Mouse (Mus musculus) limb, embryonic 12.5 days (tissue): Measurements from ENCODE around the gene Fgf10. TPM values are rescaled to one million over a fixed set of nuclear protein-coding genes. Genes with fewer than 3 reads are reported as not detected.

Experiments used
- ATAC-seq: fragments of 200-750 bp; cut with Nextera tagmentation; 2 replicates; pipeline ENCODE4 v1.8.0; 2017; ENCODE audit warnings: low read depth, moderate TSS enrichment; ENCODE audit not compliant: insufficient number of reproducible peaks, insufficient read depth, low FRiP score, low TSS enrichment
- H3K27ac ChIP-seq: fragments of 300-500 bp; sonication (generic); 2 replicates; pipeline ENCODE4 v1.5.1; 2016; ENCODE audit warnings: mild to moderate bottlenecking, moderate library complexity
- H3K27me3 ChIP-seq: fragments of 300-500 bp; sonication (generic); 2 replicates; pipeline ENCODE4 v1.6.1; 2016; ENCODE audit warnings: mild to moderate bottlenecking, moderate library complexity
- H3K36me3 ChIP-seq: fragments of 300-500 bp; sonication (generic); 2 replicates; pipeline ENCODE4 v1.6.1; 2016; ENCODE audit warnings: mild to moderate bottlenecking, moderate library complexity
- H3K4me1 ChIP-seq: fragments of 300-500 bp; sonication (generic); replicated peaks from 2 replicates; pipeline ENCODE4 v1.6.1; 2016
- H3K4me2 ChIP-seq: fragments of 300-500 bp; sonication (generic); 2 replicates; pipeline ENCODE4 v1.6.1; 2016; ENCODE audit warnings: mild to moderate bottlenecking, moderate library complexity
- H3K4me3 ChIP-seq: fragments of 300-500 bp; sonication (generic); replicated peaks from 2 replicates; pipeline ENCODE4 v1.5.1; 2016; ENCODE audit warnings: mild to moderate bottlenecking
- H3K9ac ChIP-seq: fragments of 300-500 bp; sonication (generic); replicated peaks from 2 replicates; pipeline ENCODE4 v1.6.1; 2016; ENCODE audit warnings: mild to moderate bottlenecking, moderate library complexity
- H3K9me3 ChIP-seq: fragments of 300-500 bp; sonication (generic); 2 replicates; pipeline ENCODE4 v1.6.1; 2016; ENCODE audit warnings: mild to moderate bottlenecking, moderate library complexity
- WGBS: fragments of 180-500 bp; shearing (Covaris S2); methylation state at CpG from one replicate; pipeline ENCODE4 v1.1.7; 2016; 5-methylcytosine and 5-hydroxymethylcytosine counted together
- polyA plus RNA-seq: library from polyadenylated mRNA; unstranded; fragments of >200 nt; fragmentation: Nextera tagmentation; extraction: Ambion mirVana; gene quantifications from 2 replicates; pipeline ENCODE4 v1.2.1, GENCODE M21; 2016

The Fgf10 gene
- polyA plus RNA-seq, 1 experiment from 2014 or later: 7.9 TPM

DNA sequence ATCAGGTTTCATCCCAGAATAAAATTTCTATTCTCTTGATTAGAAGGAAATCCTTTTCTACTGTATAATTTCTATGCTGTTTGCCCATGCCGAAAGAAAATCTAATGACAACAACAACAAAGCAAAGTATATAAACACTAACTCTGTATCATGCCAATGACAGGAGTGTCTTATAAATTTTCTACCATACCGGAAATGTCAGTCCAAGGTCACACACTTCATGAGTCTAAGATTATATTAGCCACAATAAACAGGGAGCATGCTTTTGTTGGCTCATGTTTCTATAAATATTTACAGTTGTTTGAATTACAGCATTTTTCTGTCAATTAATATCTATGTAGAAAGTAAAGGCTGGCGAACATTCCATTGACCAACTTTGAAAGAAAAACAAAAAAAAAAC is 9.6 kb downstream of the Fgf10 start:
- H3K4me3 ChIP-seq: no peak overlapping the region
- no peak for ATAC-seq
- 84% methylated on average over 3 of the region's 3 CpGs for WGBS

GRCm38 (mm10) chr13:118693049-118693448 is 23.5 kb downstream of the Fgf10 start:
- Histone ChIP-seq H3K27me3 (no peaks in the 10 kb centered on the region), H3K9ac (no peak overlapping the region), H3K4me2 (no peak overlapping the region), H3K4me3 (no peak overlapping the region), H3K36me3 (no peaks in the 10 kb centered on the region), H3K27ac (no peak overlapping the region), H3K4me1 (no peaks in the 10 kb centered on the region), H3K9me3 (no peaks in the 10 kb centered on the region)
- ATAC-seq: no peak
- WGBS: 70% methylated on average over 2 of the region's 2 CpGs

More for the DNA sequence above, 9.6 kb downstream of the Fgf10 start:
- H3K9me3 ChIP-seq: no peaks in the 10 kb centered on the region
- H3K27ac ChIP-seq: no peak overlapping the region
- no peak overlapping the region for H3K9ac ChIP-seq
- H3K27me3 ChIP-seq: no peaks in the 10 kb centered on the region
- no peak overlapping the region for H3K4me2 ChIP-seq
- no peaks in the 10 kb centered on the region for H3K4me1 ChIP-seq
- no peaks in the 10 kb centered on the region for H3K36me3 ChIP-seq

DNA sequence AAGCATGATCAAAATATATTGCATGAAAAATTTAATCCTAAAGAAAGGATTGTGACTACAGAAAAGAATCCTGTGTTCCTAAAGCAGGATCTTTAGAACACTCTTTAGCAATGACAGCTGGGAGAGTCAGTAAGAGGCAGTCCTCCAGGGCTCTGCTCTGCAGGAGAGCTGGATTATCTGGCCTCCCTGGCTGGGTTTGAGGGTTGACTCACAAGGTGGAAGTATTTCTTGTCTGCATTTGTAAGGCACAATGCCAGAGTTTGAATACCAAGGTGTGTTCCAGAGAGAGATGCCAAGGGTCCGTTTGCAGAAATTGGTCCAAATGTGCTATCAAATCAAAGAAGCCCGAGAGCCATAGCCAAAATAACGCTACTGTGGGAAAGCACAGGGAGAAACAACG is 25.5 kb downstream of the Fgf10 start:
- no peak overlapping the region for H3K4me3 ChIP-seq
- no peaks in the 10 kb centered on the region for H3K36me3 ChIP-seq
- H3K27me3 ChIP-seq: no peaks in the 10 kb centered on the region
- no peak overlapping the region for H3K27ac ChIP-seq
- H3K9me3 ChIP-seq: no peaks in the 10 kb centered on the region
- WGBS: 25% methylated on average over 4 of the region's 4 CpGs
- no peak for ATAC-seq
- no peaks in the 10 kb centered on the region for H3K4me1 ChIP-seq
- no peak overlapping the region for H3K4me2 ChIP-seq
- no peak overlapping the region for H3K9ac ChIP-seq

DNA sequence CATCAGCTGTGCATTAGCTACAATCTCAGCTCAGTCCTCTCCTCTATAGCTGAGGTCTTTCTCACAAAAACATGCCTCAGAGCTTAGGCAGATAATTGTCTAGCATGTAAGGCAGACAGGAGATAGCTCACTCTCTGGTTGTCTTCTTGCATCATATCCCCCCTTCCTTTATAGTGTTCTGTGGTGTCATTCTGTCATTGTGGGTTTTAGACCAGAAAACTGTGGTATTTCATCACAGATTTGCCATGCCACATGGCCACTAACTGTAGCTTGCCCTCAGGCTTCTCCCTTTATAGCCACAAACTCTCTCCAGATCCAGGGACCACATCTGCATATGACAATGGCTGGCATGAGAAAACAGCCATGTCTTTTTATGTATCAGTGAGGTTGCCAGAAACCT is 34.1 kb downstream of the Fgf10 start:
- H3K27me3 ChIP-seq: no peaks in the 10 kb centered on the region
- ATAC-seq: no peak
- H3K9ac ChIP-seq: no peak overlapping the region
- H3K4me1 ChIP-seq: no peaks in the 10 kb centered on the region
- H3K27ac ChIP-seq: no peak overlapping the region
- H3K36me3 ChIP-seq: no peaks in the 10 kb centered on the region
- H3K4me3 ChIP-seq: no peak overlapping the region
- no peak overlapping the region for H3K4me2 ChIP-seq
- no peaks in the 10 kb centered on the region for H3K9me3 ChIP-seq

GRCm38 (mm10) chr13:118705716-118706115 is 36.1 kb downstream of the Fgf10 start:
- no peak overlapping the region for H3K4me2 ChIP-seq
- H3K36me3 ChIP-seq: no peaks in the 10 kb centered on the region
- ATAC-seq: no peak
- H3K4me3 ChIP-seq: no peak overlapping the region
- H3K27ac ChIP-seq: no peak overlapping the region
- H3K27me3 ChIP-seq: no peaks in the 10 kb centered on the region
- H3K9me3 ChIP-seq: no peaks in the 10 kb centered on the region
- no peaks in the 10 kb centered on the region for H3K4me1 ChIP-seq
- H3K9ac ChIP-seq: no peak overlapping the region
- whole genome bisulfite sequencing: 86% methylated on average over 3 of the region's 3 CpGs

- Histone ChIP-seq H3K4me3 (no peak overlapping the region), H3K9me3 (no peaks in the 10 kb centered on the region), H3K27me3 (no peaks in the 10 kb centered on the region), H3K36me3 (no peaks in the 10 kb centered on the region), H3K4me2 (no peak overlapping the region), H3K9ac (no peak overlapping the region), H3K4me1 (peaks cover 6% of the 10 kb centered on the region), H3K27ac (no peak overlapping the region)
- 100% methylated on average over 1 of the region's 1 CpGs for WGBS
- no peak for ATAC-seq
These were observed 40.3 kb downstream of the Fgf10 start for GRCm38 (mm10) chr13:118709912-118710311.

DNA sequence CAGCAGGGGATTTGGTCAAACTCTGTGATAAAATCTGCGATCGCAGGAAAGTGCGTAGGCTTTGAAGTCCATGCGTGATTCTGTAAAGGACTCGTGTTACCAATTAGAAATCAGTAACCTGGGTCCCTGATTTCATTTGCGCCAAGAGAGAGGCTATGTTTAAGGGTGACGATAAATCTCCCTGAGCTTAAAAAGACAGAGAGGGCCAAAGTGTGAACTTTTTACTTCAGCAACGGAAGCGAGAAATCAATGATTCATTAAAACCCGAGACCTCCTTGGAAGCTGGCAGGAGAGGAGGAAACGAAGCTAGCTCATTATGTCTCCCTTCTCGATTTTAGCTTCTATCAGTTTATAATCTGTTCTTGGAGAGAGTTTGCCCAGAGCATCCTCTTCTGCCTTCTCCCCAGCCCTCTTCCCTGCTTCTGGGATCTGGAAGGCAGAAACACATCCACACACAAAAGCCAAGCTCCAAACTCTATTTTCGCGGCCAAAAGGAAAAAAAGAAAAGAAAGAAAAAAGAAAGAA is 44.1 kb downstream of the Fgf10 start:
- peak overlapping the region; percentile 90 for H3K4me2 ChIP-seq
- H3K4me1 ChIP-seq: peaks cover 13% of the 10 kb centered on the region
- H3K27ac ChIP-seq: peak overlapping the region; percentile 90
- H3K9ac ChIP-seq: peak overlapping the region; percentile 64
- H3K27me3 ChIP-seq: 0 out of 2 replicates have a peak, but pooled peaks cover 4% of the 10 kb centered on the region
- under 1% methylated on average over 14 of the region's 14 CpGs for WGBS
- H3K36me3 ChIP-seq: no peaks in the 10 kb centered on the region
- peak overlapping the region; percentile 57 for H3K4me3 ChIP-seq
- no peaks in the 10 kb centered on the region for H3K9me3 ChIP-seq
- ATAC-seq: no peak

DNA sequence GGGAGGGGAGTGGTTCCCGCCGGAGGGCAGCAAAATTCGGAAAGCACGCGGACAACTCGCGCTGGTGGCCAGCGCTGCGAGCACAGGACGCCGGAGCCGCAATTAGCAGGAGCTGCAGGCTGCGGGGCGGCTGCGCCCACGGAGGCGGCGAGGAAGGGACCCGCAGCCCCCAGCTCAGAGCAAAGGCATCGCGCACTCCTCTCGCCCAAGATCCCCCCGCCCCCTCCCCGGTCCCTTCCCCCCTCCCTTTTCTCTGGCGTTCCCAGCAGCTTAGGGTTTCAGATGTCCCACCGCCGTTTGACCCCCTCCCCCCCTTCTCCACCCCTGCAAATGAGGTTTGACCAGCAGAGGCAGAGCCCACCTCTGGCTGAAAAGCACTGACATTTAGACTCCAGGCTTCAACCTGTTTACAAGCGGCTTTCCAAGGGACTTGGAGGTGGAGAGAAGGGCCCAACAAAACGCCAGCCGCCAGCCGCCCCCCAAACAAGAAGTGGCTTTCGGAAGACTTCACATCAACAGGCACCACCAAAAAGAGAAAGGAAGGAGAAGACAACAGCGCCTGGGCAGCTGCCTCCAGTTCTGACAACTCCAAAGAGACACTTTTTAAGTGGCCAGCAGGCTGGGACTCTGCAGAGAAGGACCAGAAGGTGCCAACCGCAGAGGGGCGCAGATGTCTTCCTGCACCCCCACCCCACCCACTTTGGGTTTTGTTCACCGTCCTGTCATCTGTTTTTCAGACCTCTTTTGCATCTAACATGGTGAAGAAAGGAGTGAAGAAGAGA is 44.9 kb downstream of the Fgf10 start:
- H3K4me3 ChIP-seq: peak overlapping the region; percentile 57
- no peaks in the 10 kb centered on the region for H3K36me3 ChIP-seq
- ATAC-seq: peak; percentile 69
- H3K27me3 ChIP-seq: 0 out of 2 replicates have a peak, but pooled peaks cover 4% of the 10 kb centered on the region
- H3K4me1 ChIP-seq: peaks cover 13% of the 10 kb centered on the region
- peak overlapping the region; percentile 90 for H3K27ac ChIP-seq
- 1% methylated on average over 27 of the region's 36 CpGs for WGBS
- peak overlapping the region; percentile 90 for H3K4me2 ChIP-seq
- H3K9ac ChIP-seq: peak overlapping the region; percentile 64
- no peaks in the 10 kb centered on the region for H3K9me3 ChIP-seq

DNA sequence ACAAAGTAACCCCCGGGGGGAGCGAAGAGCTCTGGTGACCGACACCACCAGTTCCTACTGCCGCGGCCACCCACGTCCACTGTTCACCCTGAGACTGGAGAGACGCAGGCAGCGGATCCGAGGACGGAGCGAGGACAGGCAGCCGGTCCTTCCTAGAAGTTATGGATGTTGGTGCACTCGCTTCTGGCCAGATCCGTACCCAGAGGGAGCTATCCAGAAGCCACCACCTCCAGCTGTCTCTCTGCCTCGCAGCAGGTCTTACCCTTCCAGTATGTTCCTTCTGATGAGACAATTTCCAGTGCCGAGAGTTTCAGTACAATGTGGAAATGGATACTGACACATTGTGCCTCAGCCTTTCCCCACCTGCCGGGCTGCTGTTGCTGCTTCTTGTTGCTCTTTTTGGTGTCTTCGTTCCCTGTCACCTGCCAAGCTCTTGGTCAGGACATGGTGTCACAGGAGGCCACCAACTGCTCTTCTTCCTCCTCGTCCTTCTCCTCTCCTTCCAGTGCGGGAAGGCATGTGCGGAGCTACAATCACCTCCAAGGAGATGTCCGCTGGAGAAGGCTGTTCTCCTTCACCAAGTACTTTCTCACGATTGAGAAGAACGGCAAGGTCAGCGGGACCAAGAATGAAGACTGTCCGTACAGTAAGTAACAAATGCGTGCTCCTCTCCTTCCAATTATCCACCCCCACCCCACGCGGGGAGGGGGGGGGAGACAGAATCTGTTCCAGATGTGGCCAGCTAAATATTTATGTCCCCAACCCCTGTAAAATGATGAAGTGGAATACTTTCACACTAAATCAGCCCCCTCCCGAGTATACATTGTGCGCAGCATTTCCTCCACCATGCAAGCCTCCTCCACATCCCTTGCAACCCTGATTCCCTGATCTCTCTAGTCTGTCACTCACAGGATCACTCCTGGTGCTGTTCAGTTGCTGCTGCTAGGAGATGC is 45.8 kb downstream of the Fgf10 start:
- Histone ChIP-seq H3K27ac (peak overlapping the region; percentile 90), H3K36me3 (no peaks in the 10 kb centered on the region), H3K4me2 (peak overlapping the region; percentile 90), H3K4me3 (peak overlapping the region; percentile 57), H3K27me3 (0 out of 2 replicates have a peak, but pooled peaks cover 4% of the 10 kb centered on the region), H3K4me1 (peaks cover 13% of the 10 kb centered on the region), H3K9ac (peak overlapping the region; percentile 64), H3K9me3 (no peaks in the 10 kb centered on the region)
- ATAC-seq: peak; percentile 44
- WGBS: 1% methylated on average over 31 of the region's 31 CpGs

DNA sequence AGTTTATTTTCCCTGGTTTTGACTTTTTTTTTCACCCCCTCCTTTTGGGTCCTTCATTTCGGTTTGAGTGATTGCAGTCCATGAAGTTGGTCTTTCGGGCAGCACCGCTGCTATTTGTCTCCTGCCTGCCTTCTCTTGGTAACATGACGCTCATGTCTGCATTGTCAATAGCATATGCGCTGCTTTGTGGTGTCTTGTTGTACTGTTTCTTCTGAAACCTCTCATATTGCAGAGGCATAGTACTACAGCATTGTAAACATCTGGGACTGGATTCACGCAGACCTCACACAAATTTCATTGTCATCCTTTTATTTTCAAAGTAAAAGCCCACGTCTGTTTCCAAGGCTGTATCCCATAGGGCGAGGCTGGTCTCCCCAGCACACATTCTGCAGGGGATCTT is 46.7 kb downstream of the Fgf10 start:
- peak overlapping the region; percentile 45; the same call in 1 of the 2 replicates for H3K27ac ChIP-seq
- peak overlapping the region; percentile 64; the same call in 1 of the 2 replicates for H3K9ac ChIP-seq
- peak overlapping the region; percentile 90 for H3K4me2 ChIP-seq
- no peak for ATAC-seq
- peaks cover 13% of the 10 kb centered on the region for H3K4me1 ChIP-seq
- H3K4me3 ChIP-seq: peak overlapping the region; percentile 57
- no peaks in the 10 kb centered on the region for H3K9me3 ChIP-seq
- H3K36me3 ChIP-seq: no peaks in the 10 kb centered on the region
- 0 out of 2 replicates have a peak, but pooled peaks cover 4% of the 10 kb centered on the region for H3K27me3 ChIP-seq
- WGBS: 4% methylated on average over 8 of the region's 8 CpGs

- H3K9ac ChIP-seq: peak overlapping the region; percentile 64; the same call in 1 of the 2 replicates
- 17% methylated on average over 1 of the region's 1 CpGs for WGBS
- 0 out of 2 replicates have a peak, but pooled peaks cover 4% of the 10 kb centered on the region for H3K27me3 ChIP-seq
- no peak for ATAC-seq
- no peaks in the 10 kb centered on the region for H3K36me3 ChIP-seq
- peaks cover 13% of the 10 kb centered on the region for H3K4me1 ChIP-seq
- peak overlapping the region; percentile 90 for H3K4me2 ChIP-seq
- H3K9me3 ChIP-seq: no peaks in the 10 kb centered on the region
- H3K27ac ChIP-seq: no peak overlapping the region
- H3K4me3 ChIP-seq: peak overlapping the region; percentile 57
These were observed 47.1 kb downstream of the Fgf10 start for GRCm38 (mm10) chr13:118716726-118717125.
